Mouse (Mus musculus) WW6 (cell line): ENCODE data around the gene Hrg.
"Not testable (repeated sequence)": the region's sequence is repeated elsewhere in the genome, so short reads cannot be mapped to it uniquely, and the experiment has no call there.

ENCODE experiments used
- DNase-seq: peaks from one replicate; pipeline ENCODE4 v3.0.0-alpha.2; 2013; ENCODE audit warnings: low read depth, low spot score

The Hrg gene

GRCm38 (mm10) chr16:22961073-22961472 is 10.2 kb downstream of the Hrg start:
- no peak for DNase-seq

- no peak for DNase-seq
Measured at GRCm38 (mm10) chr16:22962256-22962655, 11.4 kb downstream of the Hrg start.

- DNase-seq, result no peak
Measured at GRCm38 (mm10) chr16:22963293-22963692, 12.4 kb downstream of the Hrg start.

- DNase-seq, result no peak
Measured at GRCm38 (mm10) chr16:22967383-22968030, 16.6 kb downstream of the Hrg start.

GRCm38 (mm10) chr16:22996951-22997350 is 46.1 kb downstream of the Hrg start:
- DNase-seq, result not testable (repeated sequence)
